Mouse (Mus musculus) gastrocnemius, adult 8-10 months (tissue): ENCODE measurements around the gene Myo1h. TPM values are rescaled to one million over a fixed set of nuclear protein-coding genes. Genes with fewer than 3 reads are reported as not detected.

Source experiments
- DNase-seq, 2 experiments: peaks; one replicate each; pipeline ENCODE4 v3.0.0; 2022; ENCODE audit warnings: low spot score in 2 of 2
- total RNA-seq, 4 experiments: library from RNA; stranded (reverse); gene quantifications; 2 replicates each; pipeline ENCODE4 v1.2.4; 2022

Gene Myo1h
- total RNA-seq, 4 experiments from 2014 or later, result not detected

DNA sequence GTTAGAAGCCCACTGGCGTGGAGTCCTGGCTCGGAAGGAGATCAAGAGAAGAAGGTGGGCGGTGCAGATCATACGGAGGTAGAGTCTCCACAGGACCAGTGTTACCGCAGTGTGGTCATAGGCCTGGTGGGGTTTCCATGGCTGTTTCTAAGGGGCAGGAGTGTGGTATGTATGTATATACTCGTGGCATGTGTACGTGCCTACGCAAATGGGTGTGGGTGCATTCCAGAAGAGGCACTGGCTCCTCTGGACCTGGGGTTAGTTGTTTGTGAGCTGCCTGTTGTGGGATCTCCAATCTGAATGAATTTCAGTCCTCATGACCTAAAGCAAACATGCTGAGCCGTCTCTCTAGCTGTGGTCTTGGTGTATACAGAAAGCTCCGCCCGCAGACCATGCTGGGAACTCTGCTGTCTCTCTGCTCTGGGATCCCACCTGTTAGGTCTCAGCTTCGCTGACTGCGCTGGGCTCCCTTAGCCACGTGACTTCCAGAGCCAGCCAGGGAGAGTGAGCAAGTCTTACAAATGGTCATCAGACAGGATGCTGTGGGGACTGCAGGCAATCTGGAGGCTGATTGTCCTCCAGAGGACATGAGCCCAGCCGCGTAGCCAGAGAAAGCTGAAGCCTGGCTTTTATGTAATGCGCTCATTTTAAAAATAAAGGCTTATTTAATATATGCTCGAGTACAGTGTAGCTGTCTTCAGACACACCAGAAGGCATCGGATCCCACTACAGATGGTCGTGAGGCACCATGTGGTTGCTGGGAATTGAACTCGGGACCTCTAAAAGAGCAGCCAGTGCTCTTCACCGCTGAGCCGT is 68.2 kb downstream of the Myo1h start:
- no peak for DNase-seq

DNA sequence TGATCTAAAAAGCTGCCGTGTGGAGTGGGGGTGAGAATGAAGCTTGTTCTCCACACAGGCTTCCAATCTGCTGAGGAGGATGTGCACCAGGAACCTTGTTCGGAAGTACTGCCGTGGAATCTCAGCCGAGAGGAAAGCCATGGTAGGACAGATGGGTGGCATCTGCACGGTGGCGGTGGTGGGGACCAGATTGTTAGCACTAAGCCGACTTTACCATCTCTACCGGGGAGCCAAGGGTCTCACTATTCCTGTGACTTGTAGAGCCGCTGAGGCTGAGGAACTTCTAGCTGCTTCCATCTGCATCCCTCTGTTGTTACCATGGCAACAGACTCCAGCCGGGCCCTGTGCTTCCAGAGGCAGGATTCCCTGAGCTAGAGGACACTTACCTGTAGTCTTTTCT is 69.9 kb downstream of the Myo1h start:
- DNase-seq, result no peak

DNA sequence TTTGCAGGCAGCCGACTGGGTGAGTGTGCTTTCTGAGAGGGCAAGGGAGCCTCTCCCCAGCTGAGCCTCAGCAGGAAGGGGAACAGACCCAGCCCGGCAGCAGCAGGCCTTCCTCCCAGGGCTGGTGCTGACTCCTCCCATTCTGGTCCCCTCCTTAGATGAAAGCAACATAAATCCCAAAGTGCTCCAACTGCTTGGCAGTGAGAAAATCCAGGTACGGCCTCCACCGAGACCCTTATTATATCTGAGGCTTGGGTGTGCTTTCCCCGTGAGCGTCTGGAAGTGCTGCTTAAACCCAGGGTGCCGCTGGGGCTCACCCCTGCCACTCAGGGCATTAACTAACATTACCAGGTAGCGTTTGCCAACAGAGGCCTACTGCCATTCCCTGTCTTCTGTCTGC is 70.6 kb downstream of the Myo1h start:
- no peak for DNase-seq

DNA sequence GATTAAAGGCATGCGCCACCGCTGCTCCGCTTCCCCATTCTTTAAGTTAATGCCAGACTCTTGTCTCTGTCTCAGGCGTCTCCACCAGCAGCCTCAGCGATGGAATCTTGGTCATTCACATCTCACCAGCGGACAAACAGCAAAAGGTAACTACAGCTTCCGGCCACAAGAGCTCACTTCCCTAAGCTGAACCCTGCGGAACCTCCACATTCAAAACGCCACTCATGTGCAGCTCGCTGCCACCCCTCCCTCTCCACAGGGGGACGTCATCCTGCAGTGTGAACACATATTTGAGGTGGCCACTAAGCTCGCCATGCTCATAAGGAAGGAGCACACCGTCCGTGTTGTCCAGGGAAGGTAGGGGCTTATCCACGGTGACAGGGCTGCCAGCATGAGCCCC is 72.0 kb downstream of the Myo1h start:
- DNase-seq, result no peak

DNA sequence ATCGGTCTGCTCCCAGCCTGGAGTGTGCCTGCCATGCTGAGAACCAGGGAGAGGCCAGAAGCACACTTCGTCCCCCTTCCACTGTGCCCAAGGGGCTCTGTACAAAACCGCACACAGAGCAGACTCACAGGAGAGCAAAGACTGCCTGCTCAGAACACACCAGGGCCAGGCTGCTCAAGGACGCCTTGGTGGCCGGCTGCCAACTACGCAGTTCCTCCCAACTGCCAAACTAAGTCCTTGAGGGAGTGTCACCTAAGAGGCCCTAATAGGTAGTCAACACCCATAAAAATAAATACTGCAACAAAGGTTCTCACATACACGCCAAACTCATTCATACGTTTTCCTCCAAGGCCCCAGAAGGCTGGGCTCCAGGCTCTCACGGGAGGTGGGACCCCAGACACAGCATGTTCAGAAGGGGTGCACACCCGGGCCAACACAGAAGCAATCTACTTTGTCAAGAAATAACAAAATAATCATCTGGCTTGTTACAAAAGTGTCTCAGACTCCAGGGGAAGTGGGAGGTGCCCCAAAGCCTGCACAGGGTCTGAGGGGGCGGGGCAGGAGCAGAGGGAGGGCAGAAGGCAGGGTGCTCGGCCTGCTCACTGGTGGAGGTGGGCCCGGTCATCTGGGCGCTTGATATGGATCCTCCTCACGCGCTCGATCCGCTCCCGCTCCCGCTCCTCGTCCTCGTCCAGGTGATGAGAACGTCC is 76.2 kb downstream of the Myo1h start:
- no peak for DNase-seq

DNA sequence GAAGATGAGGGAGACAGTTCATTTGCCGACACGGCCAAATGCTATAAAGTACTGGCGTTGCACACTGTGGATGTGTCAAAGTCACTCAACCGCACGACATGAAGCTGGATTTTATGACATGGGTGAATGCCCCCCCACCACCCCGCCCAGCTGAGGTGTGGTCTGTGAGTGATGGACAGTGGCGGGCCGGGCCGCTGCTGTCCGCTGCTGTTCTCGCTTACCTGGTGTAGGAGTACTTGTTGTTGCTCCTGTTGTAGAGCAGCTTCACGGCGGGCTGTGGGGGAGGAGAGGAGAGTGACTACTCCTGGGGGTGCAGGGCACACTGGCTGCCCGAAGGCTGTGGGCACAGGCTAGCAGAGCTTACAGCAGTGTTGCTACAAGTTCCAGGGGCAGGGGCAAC is 79.2 kb downstream of the Myo1h start:
- no peak for DNase-seq

DNA sequence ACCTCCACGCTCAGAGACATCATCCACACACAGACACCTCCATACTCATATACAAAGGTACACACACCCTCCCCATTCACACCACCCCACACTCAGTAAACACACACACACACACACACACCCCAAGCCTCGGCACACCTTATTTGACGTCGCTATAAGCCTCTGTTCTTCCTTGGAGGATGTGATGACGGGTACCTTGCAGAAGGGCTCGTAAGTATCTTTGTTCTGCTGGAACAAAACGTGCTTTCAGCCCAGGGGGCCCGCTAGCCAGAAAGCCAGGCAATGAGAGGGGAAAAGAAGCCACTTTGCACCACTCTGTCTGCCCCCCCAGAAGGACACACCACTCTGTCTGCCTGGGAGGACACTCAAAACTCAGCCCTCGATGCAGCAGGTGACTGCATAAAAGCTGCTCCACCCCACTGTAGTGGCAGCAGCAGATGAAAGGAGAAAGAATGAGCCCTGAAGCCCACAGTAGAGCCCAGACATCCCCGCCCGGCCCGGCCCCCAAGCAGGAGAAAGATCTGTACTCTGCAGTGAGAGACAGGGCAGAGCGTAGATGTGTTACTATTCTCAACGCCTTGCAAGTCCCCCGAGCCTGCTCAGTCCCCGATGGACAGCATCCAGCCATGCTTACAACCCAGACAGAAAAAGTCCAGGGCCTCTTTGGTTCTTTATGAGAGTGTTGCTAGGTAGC is 80.0 kb downstream of the Myo1h start:
- no peak for DNase-seq

DNA sequence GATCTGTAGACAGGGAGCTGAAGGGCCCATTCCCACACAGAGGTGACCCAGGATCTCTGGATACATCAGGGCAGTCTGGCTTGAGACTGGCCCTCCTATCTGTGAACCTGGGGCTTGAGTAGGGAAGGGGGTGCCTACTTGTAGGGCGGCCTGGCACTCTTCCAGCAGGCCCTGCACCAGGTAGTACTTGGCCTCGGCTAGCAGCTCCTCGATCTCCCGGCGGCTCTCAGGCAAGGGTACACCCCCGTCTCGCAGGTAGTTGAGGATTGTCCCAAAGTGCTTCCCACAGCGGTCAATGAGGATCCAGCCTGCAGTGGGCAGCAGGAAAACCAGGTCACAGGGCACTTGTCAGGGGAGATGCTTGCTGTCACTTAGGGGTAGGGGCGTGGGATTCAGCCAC is 81.0 kb downstream of the Myo1h start:
- no peak for DNase-seq

DNA sequence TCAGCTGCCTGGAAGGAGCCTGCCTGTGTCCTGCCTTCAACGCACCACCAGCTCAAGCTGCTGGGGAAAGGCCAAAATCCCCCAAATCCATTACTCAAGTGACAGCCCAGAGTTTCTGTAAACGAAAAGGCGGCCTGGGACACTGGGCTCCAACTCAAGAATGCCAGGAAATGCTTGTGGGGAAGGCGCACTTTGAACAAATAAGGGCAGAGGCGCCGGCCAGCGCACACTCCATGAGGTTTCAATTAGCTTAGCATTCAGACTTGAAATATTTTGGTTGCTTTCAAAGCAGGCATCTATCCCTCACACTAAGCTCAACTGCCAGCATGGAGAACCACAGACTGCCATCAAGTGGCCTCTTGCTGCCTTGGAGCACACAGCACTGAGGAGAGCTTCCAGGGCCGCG is 81.4 kb downstream of the Myo1h start:
- peak in 1 of 2 experiments; percentile 30 for DNase-seq

DNA sequence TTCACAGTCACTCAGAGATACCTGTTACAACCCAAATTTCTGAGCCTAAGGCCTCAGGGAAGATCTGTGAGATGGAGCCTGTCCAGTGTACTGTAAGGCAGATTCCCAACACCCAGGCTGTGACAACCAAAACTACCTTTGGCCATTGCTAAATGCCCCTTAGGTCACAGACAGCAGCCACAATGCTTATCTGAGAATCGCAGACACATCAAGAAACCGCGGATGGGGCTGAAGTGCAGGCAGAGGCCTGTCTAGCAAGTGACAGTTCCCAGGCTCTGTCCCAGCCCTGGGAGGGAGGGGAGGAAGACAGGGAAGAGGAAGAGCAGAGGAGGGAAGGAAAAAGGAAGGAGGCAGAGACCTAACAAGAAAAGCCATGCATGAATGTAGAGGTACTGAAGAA is 82.4 kb downstream of the Myo1h start:
- no peak for DNase-seq

DNA sequence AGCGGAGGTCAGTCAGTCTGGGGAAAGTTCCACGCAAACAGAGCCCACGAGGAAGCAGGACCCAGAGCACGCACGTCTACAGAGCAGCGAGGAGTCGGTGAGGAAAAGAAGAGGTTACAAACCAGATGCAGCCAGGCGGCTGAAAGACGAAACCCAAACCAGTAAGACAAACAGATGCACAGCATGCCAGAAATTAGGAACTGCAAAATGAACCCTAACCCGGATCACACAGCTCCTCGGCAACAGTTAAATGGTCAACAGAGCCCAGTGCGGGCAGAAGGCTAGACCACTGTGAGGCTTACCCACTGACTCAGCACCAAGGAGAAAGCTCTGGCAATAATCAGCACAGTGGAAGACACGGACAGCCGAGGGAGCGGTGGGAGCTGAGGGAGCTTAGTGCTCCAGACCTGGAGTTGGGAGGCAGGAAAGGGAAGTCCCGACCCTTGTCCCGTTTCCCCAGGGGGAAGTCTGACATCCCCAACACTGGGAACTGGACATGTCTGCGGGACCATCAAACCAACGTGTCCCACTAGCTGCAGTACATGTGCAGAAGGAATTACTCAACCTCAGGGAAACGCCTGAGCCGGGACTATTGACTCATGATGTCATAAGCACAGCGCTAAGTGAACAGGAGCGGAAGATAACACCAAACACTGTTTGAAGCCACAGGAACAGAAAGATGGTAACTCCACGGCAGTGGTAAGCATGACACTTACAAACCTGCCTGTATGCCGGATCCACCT is 82.9 kb downstream of the Myo1h start:
- no peak for DNase-seq

DNA sequence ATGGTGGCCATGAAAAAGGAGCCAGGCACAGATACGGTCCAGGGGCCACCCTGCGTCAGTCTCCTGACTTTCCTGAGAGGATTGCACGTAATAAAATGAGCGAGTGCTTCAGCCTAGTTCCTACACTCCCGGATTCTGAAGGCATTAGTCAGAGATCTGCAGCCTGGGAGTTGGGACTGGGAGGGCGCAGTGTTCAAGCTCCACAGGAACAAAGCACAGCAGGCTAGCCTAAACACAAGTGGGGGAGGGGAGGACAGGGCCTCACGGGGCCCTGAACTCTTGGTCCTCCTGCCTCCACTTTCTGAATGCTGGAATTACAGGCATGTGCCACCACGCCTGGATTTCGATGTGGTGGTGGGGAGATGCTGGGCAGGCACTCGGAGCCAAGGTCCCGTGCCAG is 83.6 kb downstream of the Myo1h start:
- no peak for DNase-seq

DNA sequence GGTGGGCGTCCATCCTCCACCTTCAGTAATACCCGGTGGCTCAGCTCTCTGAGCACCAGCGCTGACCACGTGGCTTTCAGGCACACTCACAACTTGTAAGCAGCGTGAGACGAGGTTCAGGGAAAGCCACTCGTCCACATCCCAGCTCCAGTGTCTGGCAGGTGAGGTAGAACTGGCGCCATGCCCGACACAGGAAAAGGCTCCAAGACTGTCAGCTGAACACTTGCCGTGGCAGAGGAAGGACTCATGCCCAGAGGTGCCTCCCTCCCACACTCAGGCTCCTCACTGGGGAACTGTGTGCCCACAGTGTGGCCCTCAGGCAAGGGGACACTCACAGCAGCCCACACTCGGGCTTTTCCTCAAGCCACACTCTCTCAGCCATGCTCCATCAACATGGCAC is 84.2 kb downstream of the Myo1h start:
- DNase-seq, result peak in 1 of 2 experiments; percentile 41

DNA sequence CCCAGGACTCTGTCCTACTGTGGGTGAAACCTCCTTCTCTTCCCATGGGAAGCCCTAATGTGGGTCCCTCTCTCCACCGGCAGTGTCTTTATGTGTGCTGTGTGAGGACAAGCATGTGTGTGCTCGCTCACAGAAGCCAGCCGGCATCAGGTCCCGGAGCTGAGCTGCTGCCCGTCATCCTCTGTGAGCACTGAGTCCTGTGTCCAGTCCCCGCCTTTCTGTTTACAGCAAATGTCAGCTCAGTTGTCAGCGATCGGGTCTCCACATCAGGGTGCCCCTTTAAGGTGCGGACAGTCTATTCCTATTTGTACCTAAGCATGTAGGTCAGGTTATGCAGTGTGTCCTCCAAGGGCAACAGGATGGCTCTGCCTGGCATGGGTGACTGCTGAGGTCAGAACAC is 84.6 kb downstream of the Myo1h start:
- DNase-seq, result no peak

DNA sequence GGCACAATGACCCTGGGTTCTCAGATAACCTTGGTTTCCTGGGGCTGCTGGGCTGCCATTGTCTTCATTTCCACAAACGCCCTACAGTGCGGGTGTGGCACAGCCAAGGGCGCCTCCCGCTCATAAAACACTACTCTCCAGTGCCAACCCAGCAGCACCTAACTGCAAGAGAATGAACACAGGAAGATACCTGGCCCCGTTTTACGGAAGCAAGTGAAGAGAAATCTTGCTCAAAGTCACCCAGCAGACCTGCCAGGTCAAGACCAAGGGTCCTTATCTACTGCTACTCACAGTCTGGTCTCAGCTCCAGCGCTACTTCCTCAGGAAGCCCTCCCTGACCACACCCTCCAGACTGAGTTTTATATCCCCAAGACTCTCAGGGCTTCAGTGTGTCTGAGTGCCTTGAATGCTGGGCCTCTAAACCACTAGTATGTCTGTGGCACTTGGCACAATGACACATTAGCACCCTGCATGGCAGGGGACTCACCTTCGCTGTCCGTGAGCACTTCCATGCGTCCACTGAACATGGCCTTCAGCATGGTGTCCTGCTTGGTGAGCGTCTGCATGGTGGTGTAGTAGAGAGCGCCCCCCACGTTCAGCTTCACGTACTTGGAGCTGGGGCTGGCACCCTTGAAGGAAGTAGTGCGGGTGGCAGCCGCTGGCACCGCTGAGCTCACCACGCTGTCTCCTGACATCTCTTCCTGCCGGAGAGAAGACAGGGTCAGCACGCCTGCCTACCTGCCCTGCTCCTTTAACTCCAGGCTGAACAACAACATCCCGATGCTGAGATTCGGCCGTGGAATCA is 85.6 kb downstream of the Myo1h start:
- DNase-seq, result no peak

DNA sequence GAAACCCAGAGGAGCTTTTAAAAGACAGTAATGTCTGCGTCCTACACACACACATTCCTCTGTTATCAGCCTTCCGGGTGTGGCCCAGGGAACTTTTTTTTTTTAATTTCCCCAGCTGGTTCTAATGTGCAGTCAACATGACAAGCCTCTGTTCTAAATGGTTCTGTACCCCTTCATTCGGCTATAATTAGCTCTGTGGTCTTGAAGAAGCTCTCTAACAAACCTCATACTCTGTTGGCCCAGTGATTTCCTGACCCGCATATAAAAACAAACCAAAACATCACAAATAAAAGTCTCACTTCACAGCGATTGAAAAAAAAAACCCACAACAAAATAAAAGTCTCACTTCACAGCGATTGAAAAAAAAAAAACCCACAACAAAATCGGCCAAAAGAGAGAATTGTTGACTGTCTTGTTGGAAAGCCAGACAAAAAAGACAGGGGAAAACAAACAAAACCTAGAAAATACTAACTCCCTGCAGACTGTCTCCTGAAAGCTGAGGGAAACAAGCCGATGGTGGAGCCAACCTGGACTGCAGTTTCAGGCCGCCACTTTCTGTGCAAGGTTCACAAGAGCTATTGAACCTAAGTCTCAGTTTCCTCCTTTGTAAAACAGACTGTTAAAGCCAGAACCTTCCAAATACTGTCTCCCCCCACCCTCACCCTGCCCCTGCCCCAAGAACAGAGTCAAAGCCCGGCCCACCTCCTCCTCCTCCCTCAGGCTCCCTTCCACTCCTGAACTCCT is 89.4 kb downstream of the Myo1h start:
- no peak for DNase-seq

DNA sequence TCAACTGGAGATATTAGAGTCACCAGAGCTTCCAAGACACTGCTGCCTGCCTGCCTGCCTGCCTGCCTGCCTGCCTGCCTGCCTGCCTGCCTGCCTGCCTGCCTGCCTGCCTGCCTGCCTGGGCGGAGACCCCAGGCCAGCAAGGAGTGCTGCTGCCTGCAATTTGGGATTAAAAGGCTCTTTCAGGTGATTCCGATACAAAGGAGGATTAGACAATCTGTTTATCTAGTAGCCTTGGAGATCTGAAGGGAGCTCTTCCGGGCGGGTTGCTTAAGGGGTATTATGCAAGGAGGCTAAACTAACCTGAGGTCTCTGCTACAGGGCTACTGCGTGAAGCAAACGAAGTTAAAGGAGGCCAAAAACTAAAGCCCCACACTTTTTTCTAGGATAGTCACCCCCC is 90.0 kb downstream of the Myo1h start:
- no peak for DNase-seq

DNA sequence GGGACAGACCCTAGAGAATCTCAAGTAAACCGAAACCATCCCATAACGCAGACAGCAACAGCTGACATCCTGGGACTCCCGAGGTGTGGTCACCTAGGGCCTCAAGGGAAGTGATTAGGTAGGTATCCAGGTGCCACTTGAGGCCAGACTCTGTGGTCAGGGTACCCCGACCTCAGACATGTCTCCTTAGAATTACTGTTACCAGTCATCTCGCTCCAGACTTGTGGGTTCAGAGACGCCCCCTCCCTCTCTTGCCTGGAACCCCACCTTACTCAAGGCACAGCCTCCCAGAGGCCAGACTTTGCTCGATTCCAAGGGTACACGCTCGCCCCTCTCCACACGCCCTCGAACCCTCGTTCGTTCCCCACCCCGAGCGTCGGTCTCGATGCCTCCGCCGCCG is 90.8 kb downstream of the Myo1h start:
- DNase-seq, result no peak

DNA sequence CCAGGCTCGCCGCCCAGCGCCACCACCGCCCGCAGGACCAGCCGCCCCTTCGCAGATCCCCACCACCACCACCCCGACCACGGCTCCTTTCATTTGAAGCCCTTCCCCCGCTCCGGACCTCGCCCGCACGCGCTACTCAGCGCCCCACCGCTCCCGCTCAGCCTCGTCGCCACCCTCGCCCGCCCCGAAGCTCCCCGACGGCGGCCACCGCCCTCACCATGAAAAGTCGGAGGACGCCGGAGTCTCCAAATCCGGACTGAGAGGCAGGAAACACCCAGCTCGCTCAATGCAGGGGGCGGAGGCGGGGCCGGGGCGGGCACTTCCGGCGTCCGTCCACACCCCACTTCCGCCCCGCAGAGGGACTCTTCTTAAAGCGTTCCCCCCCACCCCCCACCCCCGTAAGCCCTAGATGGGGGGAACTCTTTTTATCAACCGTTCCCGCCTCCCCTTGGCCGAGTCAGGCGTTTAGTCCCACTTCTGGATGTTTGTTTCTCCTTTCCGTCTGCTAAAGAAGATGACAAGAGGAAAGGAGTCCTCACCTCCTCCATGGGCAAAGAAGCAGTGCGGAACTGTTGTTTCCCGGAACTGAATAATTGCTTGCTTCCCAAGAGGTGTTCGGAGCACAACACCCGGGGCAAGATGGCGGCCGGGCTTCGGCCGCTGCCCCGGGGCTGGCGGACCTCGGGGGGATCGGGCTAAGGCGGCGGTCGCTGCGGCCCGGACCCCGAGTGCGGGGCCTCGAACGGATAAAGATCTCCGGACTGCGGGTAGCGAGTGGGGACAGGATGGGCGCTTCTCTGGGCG is 91.4 kb downstream of the Myo1h start, which contains the start of the genes Kctd10 and Ube3b:
Gene Kctd10, minus strand, starts transcription at position 300 of the 804 bp plus-strand sequence.
Gene Ube3b, plus strand, starts transcription at position 399 of the 804 bp plus-strand sequence.
- DNase-seq, result peak; percentile 63 to 66
